Mouse (Mus musculus) CH12.LX (cell line): Measurements from ENCODE around the gene Tmem198. TPM values are rescaled to one million over a fixed set of nuclear protein-coding genes. Genes with fewer than 3 reads are reported as not detected.

Experiments
- DNase-seq: peaks from one replicate; pipeline ENCODE4 v3.0.0-alpha.2; 2013; ENCODE audit errors: extremely low read depth
- H3K27ac ChIP-seq: 2 replicates; pipeline ENCODE4 v1.5.1; 2012; ENCODE audit warnings: low read depth, mild to moderate bottlenecking, control low read depth, moderate library complexity; ENCODE audit not compliant: insufficient read depth
- H3K27me3 ChIP-seq: replicated peaks from 2 replicates; pipeline ENCODE3; 2012; ENCODE audit warnings: inconsistent platforms
- H3K36me3 ChIP-seq, 2 experiments: replicated peaks in 1 of 2; 2 replicates each; pipeline versions ENCODE3 to v1.6.1; 2012; ENCODE audit warnings: inconsistent platforms in 1 of 2, low read length in 1 of 2, mild to moderate bottlenecking in 1 of 2, mixed read lengths in 1 of 2, moderate library complexity in 1 of 2; ENCODE audit not compliant: control insufficient read depth in 1 of 2, insufficient read depth in 1 of 2
- H3K4me1 ChIP-seq, 2 experiments: 2 replicates each; pipeline ENCODE4 v1.6.1; 2012; ENCODE audit warnings: inconsistent platforms in 1 of 2, moderate library complexity in 1 of 2; ENCODE audit not compliant: insufficient read depth in 2 of 2, control insufficient read depth in 1 of 2
- H3K4me2 ChIP-seq: 2 replicates; pipeline ENCODE4 v1.6.1; 2012; ENCODE audit warnings: low read depth, mild to moderate bottlenecking, control low read depth; ENCODE audit not compliant: poor library complexity, insufficient read depth, severe bottlenecking
- H3K4me3 ChIP-seq, 3 experiments: fragments of 150-350 bp in 1 of 3; sonication (generic) in 1 of 3; replicated peaks in 1 of 3; 2 replicates each; pipeline versions ENCODE3 to v1.5.1; 2011 to 2012; ENCODE audit warnings: low read depth in 2 of 3, low read length in 2 of 3, mild to moderate bottlenecking in 2 of 3, moderate library complexity in 2 of 3, control low read depth in 1 of 3, improper control_type of control experiment in 1 of 3, inconsistent platforms in 1 of 3, mixed read lengths in 1 of 3; ENCODE audit not compliant: poor library complexity in 1 of 3
- H3K79me2 ChIP-seq: replicated peaks from 2 replicates; pipeline ENCODE4 v1.6.1; 2012; ENCODE audit warnings: mild to moderate bottlenecking, moderate library complexity; ENCODE audit not compliant: control insufficient read depth, poor library complexity, insufficient read depth, severe bottlenecking; ENCODE audit errors: extremely low read depth
- H3K9ac ChIP-seq: 2 replicates; pipeline ENCODE4 v1.6.1; 2012; ENCODE audit warnings: low read depth, mild to moderate bottlenecking, control low read depth, moderate library complexity; ENCODE audit not compliant: insufficient read depth
- H3K9me3 ChIP-seq: replicated peaks from 2 replicates; pipeline ENCODE3; 2012; ENCODE audit warnings: low read length, inconsistent platforms, mixed read lengths
- BHLHE40 ChIP-seq: IDR thresholded peaks from 2 replicates; pipeline ENCODE4 v1.6.1; 2011; ENCODE audit warnings: mild to moderate bottlenecking, low read depth, low read length, improper control_type of control experiment
- CHD1 ChIP-seq: IDR thresholded peaks from 2 replicates; pipeline ENCODE4 v1.6.1; 2012; ENCODE audit warnings: low read depth, low read length, improper control_type of control experiment, inconsistent platforms
- CHD2 ChIP-seq: IDR thresholded peaks from 2 replicates; pipeline ENCODE4 v1.6.1; 2011; ENCODE audit warnings: low read length, improper control_type of control experiment
- ELF1 ChIP-seq: IDR thresholded peaks from 2 replicates; pipeline ENCODE4 v1.6.1; 2014; ENCODE audit warnings: low read depth, mild to moderate bottlenecking, inconsistent platforms, low read length, improper control_type of control experiment
- EP300 ChIP-seq: IDR thresholded peaks from 2 replicates; pipeline ENCODE4 v1.6.1; 2011; ENCODE audit warnings: low read length, improper control_type of control experiment
- ETS1 ChIP-seq: conservative IDR thresholded peaks from 2 replicates; pipeline ENCODE4 v1.6.1; 2012; ENCODE audit warnings: low read depth, mild to moderate bottlenecking, inconsistent platforms, low read length, improper control_type of control experiment, moderate library complexity
- GABPA ChIP-seq: IDR thresholded peaks from 2 replicates; pipeline ENCODE4 v1.6.1; 2012; ENCODE audit warnings: low read depth, low read length, improper control_type of control experiment, inconsistent platforms; ENCODE audit not compliant: insufficient replicate concordance
- HCFC1 ChIP-seq: IDR thresholded peaks from 2 replicates; pipeline ENCODE4 v1.6.1; 2012; ENCODE audit warnings: low read depth, mild to moderate bottlenecking, inconsistent platforms, low read length, improper control_type of control experiment
- KAT2A ChIP-seq: IDR thresholded peaks from 2 replicates; pipeline ENCODE4 v1.6.1; 2012; ENCODE audit warnings: low read length, improper control_type of control experiment, inconsistent platforms; ENCODE audit not compliant: insufficient replicate concordance
- MEF2A ChIP-seq: IDR thresholded peaks from 2 replicates; pipeline ENCODE4 v1.6.1; 2014; ENCODE audit warnings: low read depth, mild to moderate bottlenecking, inconsistent platforms, low read length, improper control_type of control experiment, borderline replicate concordance
- NELFE ChIP-seq: IDR thresholded peaks from 2 replicates; pipeline ENCODE4 v1.6.1; 2011; ENCODE audit warnings: low read depth, low read length, improper control_type of control experiment
- POLR2A ChIP-seq: IDR thresholded peaks from 2 replicates; pipeline ENCODE4 v1.6.1; 2011; ENCODE audit warnings: low read depth, mild to moderate bottlenecking, improper control_type of control experiment, low read length
- RCOR1 ChIP-seq: conservative IDR thresholded peaks from 2 replicates; pipeline ENCODE4 v1.6.1; 2012; ENCODE audit warnings: low read depth, mild to moderate bottlenecking, inconsistent platforms, low read length, improper control_type of control experiment
- SIN3A ChIP-seq: IDR thresholded peaks from 2 replicates; pipeline ENCODE4 v1.6.1; 2012; ENCODE audit warnings: low read length, improper control_type of control experiment, inconsistent platforms
- SMC3 ChIP-seq: IDR thresholded peaks from 2 replicates; pipeline ENCODE4 v1.6.1; 2011; ENCODE audit warnings: low read depth, low read length, improper control_type of control experiment
- TBP ChIP-seq: conservative IDR thresholded peaks from 2 replicates; pipeline ENCODE4 v1.6.1; 2011; ENCODE audit warnings: low read depth, low read length, improper control_type of control experiment
- UBTF ChIP-seq: IDR thresholded peaks from 2 replicates; pipeline ENCODE4 v1.6.1; 2012; ENCODE audit warnings: low read depth, mild to moderate bottlenecking, inconsistent platforms, low read length, improper control_type of control experiment, moderate library complexity
- ZMIZ1 ChIP-seq: IDR thresholded peaks from 2 replicates; pipeline ENCODE4 v1.6.1; 2012; ENCODE audit warnings: low read depth, mild to moderate bottlenecking, inconsistent platforms, low read length, improper control_type of control experiment
- ZNF384 ChIP-seq: IDR thresholded peaks from 2 replicates; pipeline ENCODE4 v1.6.1; 2012; ENCODE audit warnings: low read depth, low read length, improper control_type of control experiment, inconsistent platforms
- dilution Hi-C: fragments of 300-500 bp; cut with MboI; formaldehyde crosslinking; loops from 2 replicates; pipeline ENCODE4 v1.14.3; 2020; ENCODE audit warnings: low sequenced_read_pairs; ENCODE audit not compliant: extremely low pct_unique_long_range_greater_than_20kb, extremely low pct_ligation_motif_present
- in situ Hi-C: fragments of 300-500 bp; cut with MboI; formaldehyde crosslinking; loops from 3 replicates; pipeline ENCODE4 v1.14.3; 2019; ENCODE audit warnings: low sequenced_read_pairs, low pct_ligation_motif_present, low pct_unique_long_range_greater_than_20kb, mixed read lengths
- polyA plus RNA-seq: library from polyadenylated mRNA; unstranded; fragments of >175 nt; gene quantifications from 2 replicates; pipeline ENCODE4 v1.2.1, GENCODE M21; 2012; ENCODE audit warnings: low read depth; ENCODE audit not compliant: insufficient read length
- total RNA-seq, 2 experiments: library from RNA; depleted of rRNA; stranded (reverse); fragments of 300-350 nt in 1 of 2; fragments of >200 nt in 1 of 2; gene quantifications; 2 replicates each; pipeline ENCODE4 v1.2.3; 2012 to 2014

Gene Tmem198
- total and polyA plus RNA-seq, 3 experiments, result 0.51 to 1.1 (median 0.80) TPM

DNA sequence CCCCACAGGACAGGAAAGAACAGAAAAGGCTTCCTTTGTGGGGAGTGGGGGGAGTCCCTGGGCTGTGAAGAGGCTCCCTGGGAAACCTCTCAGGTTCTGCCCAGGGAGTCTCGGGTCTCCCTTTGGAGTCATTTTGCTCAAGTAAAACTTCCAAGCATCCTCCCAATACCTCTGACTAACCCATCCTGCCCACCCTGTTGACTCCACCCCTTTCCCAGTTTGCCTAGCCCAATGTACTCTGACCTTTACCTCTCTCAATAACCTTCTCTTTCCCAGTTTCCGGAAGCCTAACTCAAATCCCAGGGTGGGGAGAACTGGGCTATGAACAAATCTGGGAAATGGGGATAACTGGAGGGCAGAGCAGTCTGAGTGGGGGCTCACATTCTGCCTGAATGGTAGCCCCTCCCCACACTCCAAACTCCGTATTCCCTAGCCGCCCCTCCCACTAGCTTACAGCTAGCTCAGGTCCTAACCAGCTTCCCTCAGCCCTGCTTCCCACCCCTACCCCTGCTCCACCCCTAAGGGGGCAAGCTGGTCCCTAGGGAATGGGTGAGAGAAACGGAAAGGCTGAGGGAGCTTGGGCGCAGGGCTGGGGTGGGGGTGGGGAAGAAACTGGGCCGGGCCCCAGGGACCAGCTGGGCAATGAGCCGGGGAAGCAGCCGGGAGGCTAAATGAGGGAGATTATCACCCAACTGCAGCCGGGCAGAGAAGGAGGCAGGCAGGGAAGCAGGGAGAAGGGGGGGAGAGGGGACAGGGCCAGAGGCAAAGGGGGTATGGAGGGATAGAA lies 31.9 kb upstream of the Tmem198 start:
- in situ Hi-C loops, result no loop called here
- no peaks in the 10 kb centered on the region for H3K9me3 ChIP-seq
- dilution Hi-C loops, result no loop called here
- H3K27ac ChIP-seq, result no peak overlapping the region
- no peaks in the 10 kb centered on the region for H3K79me2 ChIP-seq
- DNase-seq, result peak; percentile 22
- peak overlapping the region; percentile 17 for H3K4me2 ChIP-seq
- H3K36me3 ChIP-seq, result peaks cover 8 to 17% of the 10 kb centered on the region in 2 experiments
- H3K4me1 ChIP-seq, result peaks cover 18 to 32% of the 10 kb centered on the region in 2 experiments
- no peak overlapping the region for H3K4me3 ChIP-seq
- H3K9ac ChIP-seq, result no peak overlapping the region
- 0 out of 2 replicates have a peak, but pooled peaks have one; percentile 28 for TF ChIP-seq KAT2A
- no peak for TF ChIP-seq TBP
- no peak for TF ChIP-seq MEF2A
- TF ChIP-seq ZMIZ1, result no peak
- H3K27me3 ChIP-seq, result peaks cover 61% of the 10 kb centered on the region

DNA sequence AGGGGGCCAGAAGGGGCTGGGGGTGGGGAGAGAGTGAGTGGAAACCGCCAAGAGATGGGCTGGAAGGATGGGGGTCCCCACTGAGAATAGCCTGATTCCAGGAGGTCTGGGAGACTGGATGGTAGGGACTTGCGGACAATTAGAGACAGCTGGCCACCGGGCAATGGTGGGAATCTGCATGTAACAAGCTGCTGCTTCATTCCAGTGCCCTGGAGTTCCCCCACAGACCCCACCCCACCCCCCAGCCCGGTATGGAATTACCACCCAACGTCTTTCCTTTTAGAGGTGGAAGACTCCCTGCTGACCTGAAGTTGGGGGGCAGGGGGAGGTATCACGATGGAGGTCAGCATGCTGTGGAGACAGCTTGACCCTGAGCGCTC lies 31.3 kb upstream of the Tmem198 start:
- H3K4me2 ChIP-seq, result peak overlapping the region; percentile 17
- peaks cover 3 to 11% of the 10 kb centered on the region in 2 experiments for H3K36me3 ChIP-seq
- no peak overlapping the region for H3K4me3 ChIP-seq
- no peak overlapping the region for H3K27ac ChIP-seq
- no peak for DNase-seq
- dilution Hi-C loops, result no loop called here
- peaks cover 67% of the 10 kb centered on the region for H3K27me3 ChIP-seq
- no peaks in the 10 kb centered on the region for H3K9me3 ChIP-seq
- H3K9ac ChIP-seq, result no peak overlapping the region
- in situ Hi-C loops, result no loop called here
- no peaks in the 10 kb centered on the region for H3K79me2 ChIP-seq
- H3K4me1 ChIP-seq, result peaks cover 18 to 32% of the 10 kb centered on the region in 2 experiments
- TF ChIP-seq RCOR1 (no peak), ELF1 (no peak), EP300 (no peak), SIN3A (no peak), CHD2 (no peak), GABPA (no peak), ZNF384 (no peak), ETS1 (no peak), KAT2A (no peak), BHLHE40 (no peak), HCFC1 (no peak), SMC3 (no peak), CHD1 (no peak), POLR2A (no peak), MEF2A (no peak), UBTF (no peak), NELFE (no peak)
